Mouse (Mus musculus): ENCODE measurements at regions not wholly inside any gene's neighbourhood (a gene's known extent, or its start where the extent isn't known, plus 50 kb on each side); places are given as distances from the start of the nearest gene placed in this dataset. TPM values are rescaled to one million over a fixed set of nuclear protein-coding genes. Genes with fewer than 3 reads are reported as not detected.

DNA sequence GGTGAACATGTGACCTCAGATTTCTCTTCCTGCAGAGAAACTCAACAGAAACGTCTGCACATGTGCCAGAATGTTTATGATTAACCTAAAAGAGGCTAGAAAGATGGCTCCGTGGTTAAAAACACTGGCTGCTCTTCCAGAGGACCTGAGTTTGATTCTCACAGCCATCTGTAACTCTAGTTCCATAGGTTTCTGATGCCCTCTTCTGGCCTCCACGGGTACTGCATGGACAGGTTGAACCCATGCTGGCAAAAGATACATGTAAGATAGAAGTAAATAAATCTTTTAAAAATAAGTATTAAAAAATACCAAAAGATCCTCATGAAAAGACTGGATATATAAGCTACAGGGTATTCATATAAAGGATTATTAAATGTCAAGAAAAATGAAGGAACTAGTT lies 56.8 kb upstream of the Zfp507 start:
- H3K27ac ChIP-seq, result no peak overlapping the region

DNA sequence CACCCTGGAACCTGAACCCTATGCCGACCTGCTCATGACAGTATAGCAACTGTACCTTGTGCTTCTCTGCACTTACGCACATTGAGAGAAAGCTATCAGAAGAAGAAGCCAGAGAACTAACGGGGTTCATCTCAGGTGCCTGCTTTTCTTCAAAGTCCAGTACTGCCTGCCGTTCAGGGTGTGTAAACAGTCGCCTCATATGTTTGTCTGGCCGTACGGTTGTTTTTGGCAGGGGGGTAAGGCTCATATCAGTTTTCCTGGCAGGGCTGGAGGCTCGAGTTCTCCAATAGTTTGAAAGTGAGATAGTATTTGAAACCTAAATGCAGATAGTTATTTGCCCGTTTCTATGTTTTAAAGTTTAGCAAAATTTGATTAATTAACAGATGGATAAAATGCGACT lies 54.9 kb upstream of the Zfp507 start:
- H3K4me1 ChIP-seq, result no peaks in the 10 kb centered on the region
- no peak overlapping the region for H3K4me3 ChIP-seq
- H3K9ac ChIP-seq, result no peak overlapping the region
- 57% methylated on average over 10 of the region's 10 CpGs for WGBS (ENCODE audit: insufficient replicate concordance)
- no peak for ATAC-seq
- no peak overlapping the region for H3K4me2 ChIP-seq
- H3K9me3 ChIP-seq (replicated peaks), result no peaks in the 10 kb centered on the region
- no peak overlapping the region for H3K27ac ChIP-seq
- no peaks in the 10 kb centered on the region for H3K36me3 ChIP-seq
- no peaks in the 10 kb centered on the region for H3K27me3 ChIP-seq (replicated peaks)

More for the DNA sequence above, 56.8 kb upstream of the Zfp507 start:
- Histone ChIP-seq H3K4me2 (no peak overlapping the region), H3K9me3 (replicated peaks) (no peaks in the 10 kb centered on the region), H3K36me3 (no peaks in the 10 kb centered on the region), H3K27me3 (replicated peaks) (no peaks in the 10 kb centered on the region), H3K4me3 (no peak overlapping the region), H3K9ac (no peak overlapping the region), H3K4me1 (no peaks in the 10 kb centered on the region)
- WGBS (ENCODE audit: insufficient replicate concordance), result 14% methylated on average over 3 of the region's 3 CpGs
- no peak for ATAC-seq

Small RNA genes in the stretch of these regions (microRNA-seq; reads per million reads assigned to microRNA genes)
- not detected for gene Gm23292
